Mouse (Mus musculus): ENCODE measurements around the gene Hrk.

- no peak for TF ChIP-seq POLR2A (IDR thresholded peaks at IDR 0.05; ENCODE audit: borderline replicate concordance, extremely low read depth, insufficient read depth, insufficient read length, poor library complexity, severe bottlenecking)
- TF ChIP-seq CTCF (IDR thresholded peaks at IDR 0.05; ENCODE audit: borderline replicate concordance, extremely low read depth, insufficient read depth, insufficient read length) = no peak
Observed at GRCm38 (mm10) chr5:118144327-118144726, 20.1 kb upstream of the Hrk start.

All from brain, embryonic 14.5 days (tissue).